Mouse (Mus musculus): ENCODE results near the gene Chn2. TPM values are rescaled to one million over a fixed set of nuclear protein-coding genes. Genes with fewer than 3 reads are reported as not detected.

Gene Chn2
- polyA plus RNA-seq, 1 experiment from 2014 or later, result 13.3 TPM

DNA sequence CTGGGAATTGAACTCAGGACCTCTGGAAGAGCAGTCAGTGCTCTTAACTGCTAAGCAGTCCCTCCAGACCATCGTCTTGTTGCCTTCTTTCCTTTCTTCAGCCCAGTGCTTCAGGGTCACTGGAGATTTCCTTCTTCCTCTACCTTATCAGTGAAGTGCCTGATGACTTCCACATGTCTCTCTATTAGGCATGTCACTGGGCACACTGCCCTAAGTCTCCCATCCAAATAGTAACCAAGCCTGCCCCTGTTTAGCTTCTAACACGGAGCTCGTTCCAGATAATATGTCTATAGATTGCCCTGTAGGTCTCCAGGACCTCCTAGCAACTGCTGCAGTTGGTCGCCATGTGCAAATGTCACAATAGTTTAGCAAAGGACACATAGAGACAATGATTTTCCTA lies 62.9 kb downstream of the Chn2 start:
- H3K36me3 ChIP-seq, result no peaks in the 10 kb centered on the region

DNA sequence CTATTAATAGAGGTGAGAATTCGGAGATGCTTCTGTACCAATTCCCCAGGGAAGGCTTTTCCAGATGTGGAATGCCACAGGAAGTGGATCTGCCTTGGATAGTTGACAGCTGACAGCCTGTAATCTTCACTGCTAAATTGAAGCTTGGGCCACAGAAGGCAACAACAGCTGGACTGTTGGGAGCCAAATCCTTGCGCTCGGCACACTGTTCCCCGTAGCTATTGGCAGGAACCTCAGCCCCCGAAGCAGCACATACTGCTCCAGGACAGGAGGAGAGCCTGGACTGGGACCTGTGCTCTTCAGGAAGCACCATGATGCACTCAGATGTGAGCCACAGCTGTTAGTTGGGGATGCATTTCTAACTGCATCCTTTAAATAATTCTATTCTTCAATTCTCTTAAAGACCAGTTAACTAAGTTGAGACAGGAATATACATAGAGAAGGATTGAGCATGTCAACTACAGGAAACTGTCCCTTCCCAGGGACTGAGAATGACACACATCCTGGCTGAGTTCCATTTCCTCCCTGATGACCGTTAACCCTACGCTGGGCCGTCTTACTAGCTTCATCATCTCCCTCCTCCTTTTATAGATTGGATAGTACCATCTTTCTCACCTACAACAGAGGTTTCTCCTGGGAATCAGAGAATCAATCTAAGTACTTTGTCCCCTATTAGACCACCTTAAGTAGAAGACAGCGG lies 64.1 kb downstream of the Chn2 start:
- no peak overlapping the region for H3K4me3 ChIP-seq
- no peaks in the 10 kb centered on the region for H3K36me3 ChIP-seq
- H3K27ac ChIP-seq, result no peak overlapping the region
- no peak overlapping the region for H3K9ac ChIP-seq
- no peak for ATAC-seq (ENCODE audit: insufficient number of reproducible peaks, insufficient read depth, low FRiP score, low TSS enrichment)
- H3K4me2 ChIP-seq (replicated peaks), result no peak overlapping the region
- H3K9me3 ChIP-seq, result no peaks in the 10 kb centered on the region
- peaks cover 10% of the 10 kb centered on the region; the same call in 1 of the 2 replicates for H3K4me1 ChIP-seq
- H3K27me3 ChIP-seq, result no peaks in the 10 kb centered on the region
- WGBS, result 72% methylated on average over 9 of the region's 9 CpGs

More for the DNA sequence above, 62.9 kb downstream of the Chn2 start:
- 66% methylated on average over 4 of the region's 4 CpGs for WGBS
- Histone ChIP-seq H3K4me1 (peaks cover 10% of the 10 kb centered on the region; the same call in 1 of the 2 replicates), H3K4me3 (no peak overlapping the region), H3K9me3 (no peaks in the 10 kb centered on the region), H3K27ac (no peak overlapping the region), H3K4me2 (replicated peaks) (no peak overlapping the region), H3K9ac (no peak overlapping the region), H3K27me3 (no peaks in the 10 kb centered on the region)
- no peak for ATAC-seq (ENCODE audit: insufficient number of reproducible peaks, insufficient read depth, low FRiP score, low TSS enrichment)

DNA sequence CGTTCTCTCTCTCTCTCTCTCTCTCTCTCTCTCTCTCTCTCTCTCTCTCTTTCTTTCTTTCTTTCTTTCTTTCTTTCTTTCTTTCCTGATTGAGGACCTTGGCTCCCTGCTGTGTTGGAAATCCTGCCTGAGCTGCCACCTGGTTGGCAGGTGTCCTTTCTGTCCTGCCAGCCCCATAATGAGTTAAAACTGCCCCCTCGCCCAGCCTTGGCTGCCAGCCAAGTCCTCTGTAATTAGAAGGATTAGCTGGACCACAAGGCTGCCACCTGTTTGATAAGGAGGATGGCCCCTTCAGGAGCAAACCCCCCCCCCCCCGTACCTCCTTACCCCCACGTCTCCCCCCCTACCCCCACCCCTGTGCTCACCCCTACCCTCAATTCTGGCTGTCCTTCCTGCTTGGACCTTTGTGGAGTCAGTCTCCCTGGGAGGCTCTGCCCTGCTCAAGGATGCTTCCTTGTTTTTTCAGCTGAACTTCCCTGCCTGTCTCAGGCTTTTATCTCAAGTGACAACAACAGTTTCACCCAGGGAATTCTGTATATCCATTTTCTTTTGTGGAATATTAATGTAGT lies 72.1 kb downstream of the Chn2 start:
- H3K27ac ChIP-seq, result no peak overlapping the region
- H3K4me1 ChIP-seq, result peaks cover 7% of the 10 kb centered on the region
- no peaks in the 10 kb centered on the region for H3K27me3 ChIP-seq
- no peak overlapping the region for H3K9ac ChIP-seq
- H3K4me3 ChIP-seq, result no peak overlapping the region
- no peaks in the 10 kb centered on the region for H3K36me3 ChIP-seq
- H3K4me2 ChIP-seq (replicated peaks), result no peak overlapping the region
- 12% methylated on average over 4 of the region's 4 CpGs for WGBS
- ATAC-seq (ENCODE audit: insufficient number of reproducible peaks, insufficient read depth, low FRiP score, low TSS enrichment), result no peak
- no peaks in the 10 kb centered on the region for H3K9me3 ChIP-seq

DNA sequence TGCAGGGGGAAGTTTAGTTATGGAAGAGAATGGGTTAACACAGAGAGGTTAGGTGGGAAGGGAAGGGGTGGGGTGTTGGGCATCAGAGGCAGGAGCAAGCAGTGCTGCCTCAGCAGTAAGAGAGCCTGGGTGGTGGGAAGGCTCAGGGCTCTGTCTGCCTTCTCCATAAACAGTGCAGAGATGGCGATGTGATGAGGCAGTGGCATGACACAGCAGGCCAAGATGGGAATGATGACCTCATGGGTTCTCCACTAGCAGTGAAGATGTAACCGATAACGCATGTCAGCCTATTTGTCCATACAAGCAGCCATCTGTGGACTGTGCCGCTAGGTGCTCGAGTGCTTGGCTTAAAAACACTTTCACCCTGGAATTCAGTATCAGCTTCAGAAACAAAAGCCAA lies 74.0 kb downstream of the Chn2 start:
- Histone ChIP-seq H3K36me3 (no peaks in the 10 kb centered on the region), H3K27ac (no peak overlapping the region), H3K4me1 (peaks cover 7% of the 10 kb centered on the region), H3K9me3 (no peaks in the 10 kb centered on the region), H3K9ac (no peak overlapping the region), H3K27me3 (no peaks in the 10 kb centered on the region), H3K4me2 (replicated peaks) (no peak overlapping the region), H3K4me3 (no peak overlapping the region)
- no peak for ATAC-seq (ENCODE audit: insufficient number of reproducible peaks, insufficient read depth, low FRiP score, low TSS enrichment)
- WGBS, result 87% methylated on average over 5 of the region's 5 CpGs

DNA sequence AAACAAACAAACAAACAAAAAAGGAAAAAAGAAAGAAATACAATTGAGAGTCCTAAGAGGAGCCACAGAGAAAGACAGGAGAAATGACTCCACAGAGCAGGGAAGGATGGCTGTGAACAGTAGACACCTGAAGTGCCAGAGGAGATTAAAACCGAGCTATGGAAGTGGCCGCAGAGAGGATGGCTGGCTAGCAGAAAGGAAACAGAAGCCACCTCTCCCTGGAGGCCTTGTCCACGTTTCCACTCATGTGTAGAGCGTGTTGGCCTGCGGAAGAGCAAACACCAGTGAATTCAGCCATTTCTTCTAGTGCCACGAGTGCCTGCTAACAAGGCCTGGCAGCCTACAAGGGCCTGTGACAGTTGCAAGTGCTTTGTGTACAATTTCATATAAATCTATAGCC lies 75.1 kb downstream of the Chn2 start:
- Histone ChIP-seq H3K27me3 (no peaks in the 10 kb centered on the region), H3K36me3 (no peaks in the 10 kb centered on the region), H3K9ac (no peak overlapping the region), H3K9me3 (no peaks in the 10 kb centered on the region), H3K4me3 (no peak overlapping the region), H3K27ac (no peak overlapping the region), H3K4me1 (peaks cover 7% of the 10 kb centered on the region), H3K4me2 (replicated peaks) (no peak overlapping the region)
- no peak for ATAC-seq (ENCODE audit: insufficient number of reproducible peaks, insufficient read depth, low FRiP score, low TSS enrichment)
- WGBS, result 79% methylated on average over 6 of the region's 6 CpGs

DNA sequence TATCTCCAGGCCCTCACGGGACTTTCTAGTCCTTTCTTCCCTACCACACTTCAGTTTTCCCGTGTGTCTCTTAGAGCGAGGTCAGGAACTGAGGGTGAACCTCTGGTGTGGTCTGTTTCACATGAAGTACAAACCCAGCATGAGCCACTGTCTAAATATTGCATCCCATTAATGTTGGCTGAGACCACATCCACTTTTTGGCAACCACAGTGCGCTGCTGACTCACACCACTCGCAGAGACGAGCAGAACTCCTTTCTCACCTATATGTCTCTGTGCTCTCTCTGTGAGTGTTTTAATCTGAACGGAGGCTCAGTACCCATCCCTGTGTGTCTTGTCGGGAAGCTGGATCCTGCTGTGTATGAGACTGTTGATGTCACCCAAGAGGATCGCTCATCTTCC lies 76.9 kb downstream of the Chn2 start:
- Histone ChIP-seq H3K36me3 (no peaks in the 10 kb centered on the region), H3K27me3 (no peaks in the 10 kb centered on the region), H3K4me1 (peaks cover 4% of the 10 kb centered on the region), H3K4me2 (replicated peaks) (no peak overlapping the region), H3K27ac (no peak overlapping the region), H3K4me3 (no peak overlapping the region), H3K9me3 (no peaks in the 10 kb centered on the region), H3K9ac (no peak overlapping the region)
- no peak for ATAC-seq (ENCODE audit: insufficient number of reproducible peaks, insufficient read depth, low FRiP score, low TSS enrichment)
- WGBS, result 89% methylated on average over 9 of the region's 9 CpGs

DNA sequence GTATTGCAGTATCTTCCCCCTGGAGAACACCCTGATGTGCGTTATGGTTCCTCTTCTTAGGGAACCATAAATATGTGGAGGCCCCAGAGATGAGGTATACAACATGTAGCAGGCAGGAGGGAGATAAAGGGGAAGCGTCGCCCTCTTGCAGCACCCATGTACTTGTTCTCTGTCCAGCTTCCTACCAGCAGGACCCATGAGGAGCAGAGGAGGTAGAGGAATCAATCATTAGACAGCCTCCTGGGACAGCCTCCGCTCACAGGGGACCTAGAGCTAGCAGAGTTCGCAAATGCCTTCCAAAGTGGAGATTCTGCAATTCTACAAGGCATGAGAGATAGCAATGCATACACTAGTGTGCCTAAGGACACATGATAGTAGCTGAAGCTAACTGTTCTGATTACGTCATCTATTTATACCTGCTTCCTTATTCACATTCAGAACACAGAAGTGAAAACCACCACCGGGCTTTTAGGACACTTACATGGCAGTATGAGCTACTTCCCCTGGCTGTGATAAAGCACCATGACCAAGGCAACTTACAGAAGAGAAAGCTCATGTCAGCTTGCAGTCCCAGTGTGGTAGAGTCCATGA lies 77.7 kb downstream of the Chn2 start:
- no peak for ATAC-seq (ENCODE audit: insufficient number of reproducible peaks, insufficient read depth, low FRiP score, low TSS enrichment)
- WGBS, result 88% methylated on average over 7 of the region's 7 CpGs

DNA sequence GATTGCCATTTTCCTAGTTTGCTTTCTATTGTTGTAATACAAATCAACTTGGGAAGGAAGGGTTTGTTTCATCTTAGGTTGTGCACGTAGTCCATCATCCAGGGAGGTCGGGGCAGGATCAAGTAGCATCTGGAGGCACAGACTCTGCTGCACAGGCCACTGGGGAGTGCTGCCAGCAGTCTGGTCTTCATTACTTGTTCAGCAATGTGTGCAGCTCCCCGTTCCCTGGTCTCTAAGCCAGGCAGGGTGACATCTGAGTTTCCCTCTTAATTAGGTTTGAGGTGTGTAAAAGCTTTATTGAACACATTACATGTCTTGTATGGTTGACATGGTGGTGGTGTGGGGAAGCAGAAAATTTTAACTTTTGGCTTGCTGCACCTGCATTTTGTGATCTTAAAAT lies 79.0 kb downstream of the Chn2 start:
- WGBS, result 31% methylated on average over 3 of the region's 3 CpGs
- H3K4me3 ChIP-seq, result no peak overlapping the region
- ATAC-seq (ENCODE audit: insufficient number of reproducible peaks, insufficient read depth, low FRiP score, low TSS enrichment), result no peak
- H3K9ac ChIP-seq, result no peak overlapping the region
- no peaks in the 10 kb centered on the region for H3K27me3 ChIP-seq
- H3K4me2 ChIP-seq (replicated peaks), result no peak overlapping the region
- H3K36me3 ChIP-seq, result no peaks in the 10 kb centered on the region
- no peaks in the 10 kb centered on the region for H3K4me1 ChIP-seq
- H3K9me3 ChIP-seq, result no peaks in the 10 kb centered on the region
- H3K27ac ChIP-seq, result no peak overlapping the region

More for the DNA sequence above, 77.7 kb downstream of the Chn2 start:
- no peak overlapping the region for H3K4me3 ChIP-seq
- H3K27ac ChIP-seq, result no peak overlapping the region
- H3K36me3 ChIP-seq, result no peaks in the 10 kb centered on the region
- H3K9ac ChIP-seq, result no peak overlapping the region
- no peaks in the 10 kb centered on the region for H3K4me1 ChIP-seq
- H3K4me2 ChIP-seq (replicated peaks), result no peak overlapping the region
- no peaks in the 10 kb centered on the region for H3K27me3 ChIP-seq
- no peaks in the 10 kb centered on the region for H3K9me3 ChIP-seq

DNA sequence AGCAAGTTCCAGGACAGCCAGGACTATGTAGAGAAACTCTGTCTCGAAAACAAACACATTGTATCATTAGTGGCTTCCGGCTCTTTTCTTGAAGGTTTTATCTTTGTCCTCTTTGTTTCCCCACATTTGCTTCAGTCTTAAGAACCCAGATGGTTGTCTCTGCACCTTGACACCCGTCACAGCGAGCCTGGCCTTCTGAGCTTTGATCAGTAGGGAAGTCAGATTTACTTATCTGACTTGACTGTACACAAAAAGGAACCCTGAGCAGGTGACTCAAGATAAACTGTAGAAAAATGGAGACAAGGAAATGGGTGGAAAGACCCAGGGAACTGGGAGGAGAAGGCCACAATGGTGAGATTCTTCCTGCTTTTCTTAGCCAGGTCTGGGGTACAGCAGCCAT lies 79.5 kb downstream of the Chn2 start:
- H3K36me3 ChIP-seq, result no peaks in the 10 kb centered on the region
- no peaks in the 10 kb centered on the region for H3K27me3 ChIP-seq
- no peak overlapping the region for H3K4me3 ChIP-seq
- no peak overlapping the region for H3K4me2 ChIP-seq (replicated peaks)
- WGBS, result 87% methylated on average over 4 of the region's 4 CpGs
- no peak overlapping the region for H3K9ac ChIP-seq
- no peaks in the 10 kb centered on the region for H3K4me1 ChIP-seq
- H3K27ac ChIP-seq, result no peak overlapping the region
- no peak for ATAC-seq (ENCODE audit: insufficient number of reproducible peaks, insufficient read depth, low FRiP score, low TSS enrichment)
- H3K9me3 ChIP-seq, result no peaks in the 10 kb centered on the region

DNA sequence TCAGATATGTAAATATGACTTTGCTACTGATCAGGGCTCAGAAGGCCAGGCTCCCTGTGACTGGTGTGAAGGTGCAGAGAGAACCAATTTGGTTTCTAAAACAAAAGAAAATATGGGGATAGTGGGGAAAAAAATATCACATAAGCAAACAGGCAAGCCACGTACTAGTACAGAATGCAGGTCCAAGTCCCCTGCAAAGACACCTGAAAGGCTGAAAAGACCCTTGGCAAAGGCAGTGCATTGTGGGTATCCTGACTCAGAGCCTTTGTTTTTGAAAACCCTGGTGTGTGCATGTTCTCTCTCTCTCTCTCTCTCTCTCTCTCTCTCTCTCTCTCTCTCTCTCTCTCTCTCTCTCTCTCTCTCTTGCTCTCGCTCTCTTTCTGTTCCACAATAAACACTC lies 80.1 kb downstream of the Chn2 start:
- no peak overlapping the region for H3K4me2 ChIP-seq (replicated peaks)
- no peaks in the 10 kb centered on the region for H3K9me3 ChIP-seq
- no peak overlapping the region for H3K9ac ChIP-seq
- no peaks in the 10 kb centered on the region for H3K36me3 ChIP-seq
- no peak overlapping the region for H3K27ac ChIP-seq
- no peak for ATAC-seq (ENCODE audit: insufficient number of reproducible peaks, insufficient read depth, low FRiP score, low TSS enrichment)
- no peaks in the 10 kb centered on the region for H3K27me3 ChIP-seq
- no peak overlapping the region for H3K4me3 ChIP-seq
- H3K4me1 ChIP-seq, result no peaks in the 10 kb centered on the region
- 71% methylated on average over 2 of the region's 2 CpGs for WGBS

DNA sequence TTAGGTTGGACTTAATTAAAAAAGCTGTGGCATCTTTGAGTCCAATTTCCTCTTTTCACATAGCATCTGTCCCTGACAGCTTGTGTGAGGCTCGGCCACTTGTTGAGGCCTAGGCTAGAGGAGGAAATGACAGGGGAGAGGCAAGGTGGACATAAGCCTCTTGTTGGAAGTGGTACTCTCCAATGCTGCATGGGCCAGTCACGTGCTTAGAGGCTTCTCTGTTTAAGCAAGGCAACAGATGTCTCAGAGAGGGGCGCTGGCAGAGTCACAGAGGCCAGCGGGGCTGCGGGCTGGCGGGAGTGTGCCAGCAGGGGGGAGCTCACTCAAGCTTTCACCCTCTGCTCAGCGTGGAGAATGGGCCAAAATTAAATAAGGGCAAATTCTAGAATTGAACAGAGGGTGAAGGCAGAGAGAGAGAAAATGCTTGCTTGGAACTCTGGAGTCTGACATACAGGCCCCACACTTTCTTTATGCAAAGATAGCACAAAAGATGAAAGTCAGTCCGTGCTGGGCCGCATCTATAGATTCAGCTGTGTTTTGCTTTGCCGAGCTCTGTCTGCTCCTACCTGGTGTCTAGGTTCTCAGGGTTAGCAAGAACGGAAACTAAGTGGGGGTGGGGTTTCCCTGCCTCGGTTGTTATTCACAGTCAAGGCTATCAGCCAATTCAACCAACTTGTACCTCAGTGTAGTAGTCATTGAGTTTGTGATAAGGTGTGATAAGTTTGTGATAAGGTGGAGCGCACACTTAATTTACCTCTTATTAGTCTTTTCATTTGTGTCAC lies 80.7 kb downstream of the Chn2 start:
- Histone ChIP-seq H3K4me2 (replicated peaks) (no peak overlapping the region), H3K4me1 (no peaks in the 10 kb centered on the region), H3K36me3 (no peaks in the 10 kb centered on the region), H3K4me3 (no peak overlapping the region), H3K9me3 (no peaks in the 10 kb centered on the region), H3K9ac (no peak overlapping the region), H3K27me3 (no peaks in the 10 kb centered on the region), H3K27ac (no peak overlapping the region)
- ATAC-seq (ENCODE audit: insufficient number of reproducible peaks, insufficient read depth, low FRiP score, low TSS enrichment), result no peak
- 29% methylated on average over 13 of the region's 13 CpGs for WGBS

DNA sequence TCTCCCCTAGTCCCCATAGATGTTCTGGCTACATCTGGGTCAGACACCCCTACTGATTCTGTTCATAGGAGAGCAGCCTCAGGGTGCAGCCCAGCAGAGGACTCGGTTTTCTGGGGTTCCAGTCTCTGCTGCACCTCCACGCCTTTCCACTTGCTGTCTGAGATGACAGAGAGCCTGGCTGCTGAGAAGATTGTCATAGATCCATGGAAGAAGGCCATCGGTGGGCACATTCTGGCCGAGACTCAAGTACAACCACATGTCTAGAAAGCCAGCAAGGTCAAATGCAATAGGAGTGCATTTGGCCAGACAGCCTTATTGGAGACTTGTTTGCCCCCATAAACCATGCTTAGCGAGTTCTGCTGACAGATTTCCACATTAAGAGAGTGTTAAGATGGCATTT lies 81.5 kb downstream of the Chn2 start:
- ATAC-seq (ENCODE audit: insufficient number of reproducible peaks, insufficient read depth, low FRiP score, low TSS enrichment), result no peak
- Histone ChIP-seq H3K9ac (no peak overlapping the region), H3K27ac (no peak overlapping the region), H3K4me3 (no peak overlapping the region), H3K9me3 (no peaks in the 10 kb centered on the region), H3K36me3 (no peaks in the 10 kb centered on the region), H3K4me2 (replicated peaks) (no peak overlapping the region), H3K4me1 (no peaks in the 10 kb centered on the region), H3K27me3 (no peaks in the 10 kb centered on the region)
- WGBS, result 84% methylated on average over 5 of the region's 5 CpGs

All from embryonic facial prominence, embryonic 12.5 days (tissue).